Mouse (Mus musculus) liver, adult 2 months (tissue): ENCODE data around the gene Treml2.

Experiments used
- CTCF ChIP-seq: fragments of 200-500 bp; IDR thresholded peaks from 2 replicates; pipeline ENCODE4 v1.5.1; 2011; ENCODE audit warnings: low read depth, low read length, control low read depth
- POLR2A ChIP-seq: fragments of 200-500 bp; IDR thresholded peaks from 2 replicates; pipeline ENCODE4 v1.6.1; 2011; ENCODE audit warnings: low read length, control low read depth; ENCODE audit not compliant: insufficient read depth; ENCODE audit errors: extremely low read depth

GRCm38 (mm10) chr17:48250631-48251030 is 48.7 kb upstream of the Treml2 start:
- TF ChIP-seq CTCF = no peak
- no peak for TF ChIP-seq POLR2A
